Mouse (Mus musculus) liver, embryonic 12.5 days (tissue): ENCODE measurements around the gene Irf2. TPM values are rescaled to one million over a fixed set of nuclear protein-coding genes. Genes with fewer than 3 reads are reported as not detected.
A peak's percentile ranks its signal among the peaks of the same experiment; 100 is the strongest.

Source experiments
- ATAC-seq: fragments of 200-750 bp; cut with Nextera tagmentation; 2 replicates; pipeline ENCODE4 v1.8.0; 2017; ENCODE audit warnings: moderate number of reproducible peaks, mild to moderate bottlenecking, moderate library complexity
- H3K27ac ChIP-seq: fragments of 300-500 bp; sonication (generic); 2 replicates; pipeline ENCODE4 v1.5.1; 2016; ENCODE audit warnings: mild to moderate bottlenecking
- H3K27me3 ChIP-seq: fragments of 300-500 bp; sonication (generic); replicated peaks from 2 replicates; pipeline ENCODE4 v1.6.1; 2016; ENCODE audit warnings: mild to moderate bottlenecking, moderate library complexity
- H3K36me3 ChIP-seq: fragments of 300-500 bp; sonication (generic); 2 replicates; pipeline ENCODE4 v1.6.1; 2016; ENCODE audit warnings: mild to moderate bottlenecking, moderate library complexity
- H3K4me1 ChIP-seq: fragments of 300-500 bp; sonication (generic); 2 replicates; pipeline ENCODE4 v1.6.1; 2016
- H3K4me2 ChIP-seq: fragments of 300-500 bp; sonication (generic); 2 replicates; pipeline ENCODE4 v1.6.1; 2016; ENCODE audit warnings: mild to moderate bottlenecking, moderate library complexity
- H3K4me3 ChIP-seq: fragments of 300-500 bp; sonication (generic); 2 replicates; pipeline ENCODE4 v1.5.1; 2016; ENCODE audit warnings: mild to moderate bottlenecking, moderate library complexity
- H3K9ac ChIP-seq: fragments of 300-500 bp; sonication (generic); 2 replicates; pipeline ENCODE4 v1.6.1; 2016; ENCODE audit warnings: mild to moderate bottlenecking, moderate library complexity
- H3K9me3 ChIP-seq: fragments of 300-500 bp; sonication (generic); replicated peaks from 2 replicates; pipeline ENCODE4 v1.6.1; 2016; ENCODE audit warnings: mild to moderate bottlenecking, moderate library complexity
- WGBS: fragments of 180-500 bp; shearing (Covaris S2); methylation state at CpG from one replicate; pipeline ENCODE4 v1.1.7; 2016; ENCODE audit not compliant: insufficient replicate concordance; 5-methylcytosine and 5-hydroxymethylcytosine counted together
- polyA plus RNA-seq: library from polyadenylated mRNA; unstranded; fragments of >200 nt; fragmentation: Nextera tagmentation; extraction: Ambion mirVana; gene quantifications from 2 replicates; pipeline ENCODE4 v1.2.1, GENCODE M21; 2016

Gene Irf2
- polyA plus RNA-seq, 1 experiment from 2014 or later, result 14.8 TPM

DNA sequence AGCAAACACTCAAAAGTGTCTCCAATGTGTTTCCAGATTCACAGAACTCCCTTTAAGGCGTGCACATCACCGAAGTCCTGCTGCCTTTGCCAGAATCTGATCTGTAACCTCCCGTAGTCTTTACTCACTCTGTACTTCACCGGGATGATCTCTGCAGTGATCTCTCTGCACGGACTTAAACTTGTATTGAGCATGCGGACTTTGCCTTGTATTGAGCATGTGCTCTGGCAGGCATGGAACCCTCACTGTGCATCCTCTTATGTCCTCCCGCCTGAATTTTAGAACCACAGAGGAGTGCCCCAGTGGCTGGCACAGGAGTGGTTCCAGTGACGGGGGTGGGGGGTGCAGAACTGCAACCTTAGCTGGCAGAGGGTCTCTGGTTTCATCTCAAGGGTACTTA is 5.9 kb upstream of the Irf2 start:
- H3K27me3 ChIP-seq, result no peaks in the 10 kb centered on the region
- H3K4me2 ChIP-seq, result no peak overlapping the region
- no peaks in the 10 kb centered on the region for H3K36me3 ChIP-seq
- ATAC-seq, result no peak
- no peak overlapping the region for H3K4me3 ChIP-seq
- H3K9me3 ChIP-seq, result peaks cover 6% of the 10 kb centered on the region
- no peak overlapping the region for H3K27ac ChIP-seq
- 66% methylated on average over 8 of the region's 8 CpGs for WGBS
- peaks cover 22% of the 10 kb centered on the region for H3K4me1 ChIP-seq
- H3K9ac ChIP-seq, result no peak overlapping the region

DNA sequence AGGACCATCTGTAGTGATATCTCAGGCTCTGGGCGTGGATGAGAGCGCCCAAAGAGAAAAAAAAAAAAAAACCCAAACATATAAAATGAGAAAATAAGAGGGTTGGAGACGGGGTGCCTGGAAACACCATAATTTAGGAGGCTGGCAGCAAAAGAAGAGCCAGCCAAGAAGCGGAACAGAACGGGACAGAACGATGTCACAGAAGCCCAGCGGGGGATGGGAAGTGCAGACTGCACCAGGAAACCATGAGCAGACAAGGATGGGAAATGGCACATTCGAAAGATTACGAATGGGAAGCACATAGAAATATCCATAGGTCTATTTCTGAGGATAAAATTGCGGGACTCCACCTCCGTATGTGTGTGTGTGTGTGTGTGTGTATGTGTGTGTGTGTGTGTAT is 4.0 kb upstream of the Irf2 start:
- Histone ChIP-seq H3K4me3 (no peak overlapping the region), H3K9ac (no peak overlapping the region), H3K36me3 (no peaks in the 10 kb centered on the region), H3K27ac (no peak overlapping the region), H3K4me1 (peaks cover 25% of the 10 kb centered on the region), H3K27me3 (no peaks in the 10 kb centered on the region), H3K4me2 (no peak overlapping the region), H3K9me3 (peaks cover 6% of the 10 kb centered on the region)
- WGBS, result 61% methylated on average over 11 of the region's 11 CpGs
- ATAC-seq, result no peak

DNA sequence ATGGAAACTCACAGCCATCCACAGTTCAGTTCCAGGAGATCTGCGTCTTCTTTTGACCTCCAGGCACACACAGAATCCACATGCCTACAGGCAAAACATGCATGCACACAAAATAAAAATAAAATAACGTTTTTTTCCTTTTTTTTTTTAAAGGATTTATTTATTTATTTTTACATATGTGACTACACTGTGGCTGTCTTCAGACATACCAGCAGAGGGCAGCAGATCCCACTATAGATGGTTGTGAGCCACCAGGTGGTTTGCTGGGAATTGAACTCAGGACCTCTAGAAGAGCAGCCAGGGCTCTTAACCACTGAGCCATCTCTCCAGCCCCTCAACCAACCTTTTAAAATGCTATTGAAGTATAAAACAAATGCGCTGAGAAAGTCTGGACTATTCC is 3.3 kb upstream of the Irf2 start:
- ATAC-seq, result no peak
- WGBS, result 67% methylated on average over 3 of the region's 3 CpGs
- Histone ChIP-seq H3K27ac (no peak overlapping the region), H3K4me2 (no peak overlapping the region), H3K27me3 (no peaks in the 10 kb centered on the region), H3K9ac (no peak overlapping the region), H3K36me3 (no peaks in the 10 kb centered on the region), H3K4me3 (no peak overlapping the region), H3K9me3 (peaks cover 6% of the 10 kb centered on the region), H3K4me1 (peaks cover 26% of the 10 kb centered on the region)

DNA sequence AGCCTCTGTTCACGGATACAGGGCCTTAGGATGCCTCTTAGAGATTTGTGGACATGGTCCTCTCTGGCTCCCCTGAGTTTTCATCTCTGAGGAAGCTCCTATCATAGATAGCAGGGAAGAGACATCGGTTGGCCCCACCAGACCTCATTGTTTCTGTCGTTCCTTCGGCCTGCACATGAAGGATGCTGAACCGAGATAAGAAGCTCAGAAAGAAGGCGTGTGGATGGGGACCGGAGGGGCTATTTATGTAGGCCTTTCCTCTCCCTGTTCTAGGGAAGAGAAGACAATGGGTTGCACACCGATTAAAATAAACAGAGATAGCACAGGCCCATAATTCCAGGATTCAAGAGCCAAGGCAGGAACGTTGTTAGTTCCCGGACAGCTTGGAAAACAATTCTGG is 2.1 kb upstream of the Irf2 start:
- Histone ChIP-seq H3K9me3 (peaks cover 6% of the 10 kb centered on the region), H3K9ac (peak overlapping the region; percentile 95), H3K4me3 (0 out of 2 replicates have a peak overlapping the region, but pooled peaks have one; percentile 2), H3K4me1 (peaks cover 37% of the 10 kb centered on the region), H3K4me2 (peak overlapping the region; percentile 90), H3K27ac (peak overlapping the region; percentile 55), H3K27me3 (no peaks in the 10 kb centered on the region), H3K36me3 (no peaks in the 10 kb centered on the region)
- ATAC-seq, result peak; percentile 4; the same call in 1 of the 2 replicates
- WGBS, result 16% methylated on average over 10 of the region's 10 CpGs

DNA sequence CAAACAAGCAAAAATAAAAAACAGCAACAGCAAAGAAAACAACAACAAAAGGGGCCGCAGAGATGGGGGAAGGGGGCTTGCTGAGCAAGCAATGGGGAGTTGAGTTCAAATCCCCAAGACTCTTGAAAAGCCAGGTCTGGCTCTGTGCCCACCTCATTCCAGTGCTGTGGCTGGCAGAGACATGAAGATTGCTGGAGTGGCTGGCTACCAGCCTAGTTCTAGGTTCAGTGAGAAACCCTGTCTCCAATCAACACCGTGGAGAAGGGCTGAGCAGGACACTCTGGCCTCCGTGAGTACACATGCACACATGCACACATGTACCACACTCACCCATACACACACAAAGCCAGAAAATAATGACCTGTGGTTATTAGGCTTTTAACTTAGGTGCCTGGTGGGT is 1.6 kb upstream of the Irf2 start:
- Histone ChIP-seq H3K9ac (peak overlapping the region; percentile 95), H3K9me3 (peaks cover 6% of the 10 kb centered on the region), H3K4me2 (peak overlapping the region; percentile 90), H3K27ac (peak overlapping the region; percentile 91; the same call in 1 of the 2 replicates), H3K4me1 (peaks cover 42% of the 10 kb centered on the region), H3K4me3 (peak overlapping the region; percentile 95), H3K27me3 (no peaks in the 10 kb centered on the region), H3K36me3 (no peaks in the 10 kb centered on the region)
- WGBS, result 40% methylated on average over 3 of the region's 3 CpGs
- no peak for ATAC-seq

DNA sequence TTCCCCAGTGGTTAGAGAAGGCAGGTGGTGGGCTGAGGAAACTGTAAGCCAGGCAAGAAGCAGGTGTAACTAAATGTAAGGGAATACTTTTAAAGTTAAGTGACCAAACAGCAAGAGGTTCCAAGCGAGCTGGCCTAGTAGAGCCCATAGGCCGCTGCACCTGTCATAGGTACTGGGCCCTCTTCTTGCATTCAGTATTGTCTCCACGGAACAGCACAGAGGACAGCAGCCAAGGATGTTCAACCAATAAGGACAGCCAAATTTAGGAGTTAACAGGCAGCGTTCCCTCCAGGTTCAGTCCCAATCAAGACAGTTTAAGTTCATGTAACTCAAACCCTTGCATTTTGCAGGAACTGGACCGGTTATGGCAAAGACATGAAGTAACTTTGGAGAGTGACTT is 931 bp upstream of the Irf2 start:
- WGBS, result 22% methylated on average over 5 of the region's 5 CpGs
- ATAC-seq, result no peak
- H3K27ac ChIP-seq, result peak overlapping the region; percentile 91

DNA sequence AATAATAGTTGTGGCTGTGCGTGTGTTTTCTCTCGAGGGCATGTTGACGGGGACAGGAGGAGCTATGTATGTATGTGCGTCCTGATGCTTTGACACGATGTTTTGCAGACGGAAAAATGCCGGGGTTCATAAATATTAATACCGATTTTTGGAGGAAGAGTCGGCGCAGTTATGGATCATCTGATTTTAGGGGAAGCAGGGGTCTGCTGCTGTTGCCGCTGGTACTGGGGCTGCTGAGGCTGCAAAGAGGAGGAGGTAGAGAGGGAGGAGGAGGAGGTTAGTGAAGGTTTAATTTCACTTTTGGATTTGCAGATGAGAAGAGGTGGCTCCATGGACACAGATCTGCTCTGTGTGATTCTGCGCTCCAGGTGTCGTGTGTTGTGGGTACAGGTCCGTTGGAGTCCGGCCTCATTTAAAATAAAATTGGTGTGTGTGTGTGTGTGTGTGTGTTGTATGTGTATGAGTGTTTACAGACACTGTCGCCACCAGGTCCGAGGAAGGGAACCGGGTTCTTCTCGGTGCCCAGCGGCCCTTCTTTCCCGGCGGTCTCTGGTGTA is 502 bp downstream of the Irf2 start:
- under 1% methylated on average over 21 of the region's 22 CpGs for WGBS
- Histone ChIP-seq H3K4me3 (peak overlapping the region; percentile 95), H3K27me3 (no peaks in the 10 kb centered on the region), H3K4me2 (peak overlapping the region; percentile 90), H3K9me3 (peaks cover 6% of the 10 kb centered on the region), H3K9ac (peak overlapping the region; percentile 95), H3K4me1 (peaks cover 48% of the 10 kb centered on the region), H3K27ac (peak overlapping the region; percentile 91), H3K36me3 (no peaks in the 10 kb centered on the region)
- ATAC-seq, result peak; percentile 5; the same call in 1 of the 2 replicates

More for the DNA sequence above, 931 bp upstream of the Irf2 start:
- Histone ChIP-seq H3K4me2 (peak overlapping the region; percentile 90), H3K27me3 (no peaks in the 10 kb centered on the region), H3K4me3 (peak overlapping the region; percentile 95), H3K4me1 (peaks cover 47% of the 10 kb centered on the region), H3K9ac (peak overlapping the region; percentile 95), H3K36me3 (no peaks in the 10 kb centered on the region), H3K9me3 (peaks cover 6% of the 10 kb centered on the region)

DNA sequence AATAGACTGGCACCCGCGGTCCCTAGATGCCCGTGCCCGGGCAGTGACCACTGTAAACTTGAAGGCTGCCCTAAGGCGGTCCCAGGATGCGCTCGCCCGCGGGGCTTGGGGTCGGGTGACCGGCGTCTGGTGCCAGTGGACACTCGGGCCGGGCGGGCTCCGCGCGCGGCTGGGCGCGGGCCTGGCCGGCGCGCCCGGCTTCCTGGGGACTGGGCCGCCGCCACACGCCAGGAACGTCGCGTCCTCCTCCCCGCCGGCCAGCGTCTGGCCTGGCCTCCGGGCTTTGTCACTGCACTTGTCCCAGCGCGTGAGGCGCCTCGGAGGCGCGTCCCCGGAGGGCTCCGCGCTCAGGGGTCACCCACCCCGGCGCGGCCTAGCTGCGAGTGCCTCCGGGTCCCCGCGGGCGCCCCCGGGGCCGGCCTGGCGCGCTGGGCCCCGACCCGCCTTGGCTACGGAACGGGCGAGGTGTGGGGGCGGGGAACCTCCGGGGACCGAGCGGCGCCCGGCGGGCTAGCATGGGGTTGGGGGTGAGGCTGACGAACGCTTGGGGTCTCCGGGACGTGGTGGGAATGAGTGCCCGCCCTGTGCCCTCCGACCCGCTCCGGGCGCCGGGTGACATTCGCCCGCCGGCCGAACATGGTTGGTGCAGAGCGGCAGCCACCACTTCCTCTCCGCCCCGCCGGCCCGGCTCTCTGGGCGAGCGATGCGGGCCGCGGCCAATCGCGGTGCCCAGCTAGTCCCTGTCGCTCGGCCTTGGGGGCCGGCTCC is 1.2 kb downstream of the Irf2 start:
- WGBS, result under 1% methylated on average over 94 of the region's 97 CpGs
- H3K4me1 ChIP-seq, result peaks cover 48% of the 10 kb centered on the region

DNA sequence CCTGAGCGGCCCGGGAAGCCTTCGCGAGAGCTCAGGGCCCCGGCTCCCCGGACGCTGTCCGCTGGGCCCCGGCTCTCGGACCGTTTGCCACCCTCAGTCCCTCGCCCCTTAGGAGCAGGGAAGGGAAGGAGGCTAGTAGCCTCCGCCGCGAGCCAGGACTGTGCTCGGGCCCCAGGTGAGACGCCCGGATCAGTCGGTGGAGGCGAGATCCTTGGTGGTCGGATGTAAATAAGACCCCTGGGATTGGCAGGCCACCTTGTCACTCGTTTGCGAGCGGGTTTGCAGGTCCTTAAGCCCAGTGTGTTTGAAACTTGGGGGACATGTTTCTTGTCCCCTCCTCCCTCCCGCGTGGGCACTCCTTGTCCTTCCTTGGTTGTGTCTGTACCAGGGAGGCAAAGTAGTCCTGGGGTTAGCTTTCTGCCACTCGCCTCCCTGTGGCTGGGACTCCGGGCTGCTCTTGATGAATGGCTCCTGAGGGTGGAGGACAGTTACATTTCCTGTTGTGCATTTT is 1.8 kb downstream of the Irf2 start:
- Histone ChIP-seq H3K4me2 (peak overlapping the region; percentile 90), H3K9ac (peak overlapping the region; percentile 95), H3K9me3 (peaks cover 3% of the 10 kb centered on the region), H3K36me3 (no peaks in the 10 kb centered on the region), H3K4me3 (peak overlapping the region; percentile 95), H3K27me3 (no peaks in the 10 kb centered on the region), H3K27ac (peak overlapping the region; percentile 91), H3K4me1 (peaks cover 48% of the 10 kb centered on the region)
- ATAC-seq, result no peak
- whole genome bisulfite sequencing, result under 1% methylated on average over 27 of the region's 28 CpGs

More for the DNA sequence above, 1.2 kb downstream of the Irf2 start:
- Histone ChIP-seq H3K36me3 (no peaks in the 10 kb centered on the region), H3K27ac (peak overlapping the region; percentile 91), H3K4me3 (peak overlapping the region; percentile 95), H3K9me3 (peaks cover 6% of the 10 kb centered on the region), H3K9ac (peak overlapping the region; percentile 95), H3K4me2 (peak overlapping the region; percentile 90), H3K27me3 (no peaks in the 10 kb centered on the region)
- ATAC-seq, result peak; percentile 74

DNA sequence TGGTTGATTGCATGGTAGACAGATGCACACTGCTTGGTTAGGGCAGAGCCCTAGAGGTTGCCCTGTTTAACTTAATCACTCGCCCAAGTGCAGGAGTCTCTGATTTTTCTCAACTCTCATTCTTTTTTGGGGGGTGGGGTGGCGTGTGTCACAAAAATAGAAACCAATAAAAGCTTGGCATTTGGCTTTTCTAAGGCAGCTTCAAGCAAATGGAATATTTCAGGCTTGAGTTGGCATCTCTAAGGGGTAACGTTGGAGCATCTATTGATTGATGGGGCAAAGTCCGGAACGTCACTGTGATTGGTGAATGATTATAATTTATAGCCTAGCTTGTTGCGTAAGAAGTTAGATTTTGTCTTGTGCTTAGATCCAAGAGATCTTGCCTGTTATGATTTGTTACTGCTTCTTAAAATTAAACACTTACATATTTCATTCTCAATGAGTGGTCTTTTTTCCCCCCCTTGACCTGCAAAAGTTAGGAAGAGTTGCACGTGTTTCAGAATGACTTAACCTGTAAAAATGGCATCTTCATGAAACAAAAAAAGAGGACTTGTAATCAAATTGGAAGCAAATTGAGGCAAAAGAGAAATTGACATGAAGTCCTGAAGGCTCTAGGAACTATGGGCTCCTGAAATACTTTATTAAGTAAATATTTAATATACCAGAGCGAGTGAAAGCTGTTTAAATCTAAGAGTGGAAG is 2.6 kb downstream of the Irf2 start:
- H3K4me3 ChIP-seq, result peak overlapping the region; percentile 95
- peak overlapping the region; percentile 91; the same call in 1 of the 2 replicates for H3K27ac ChIP-seq
- 55% methylated on average over 8 of the region's 8 CpGs for WGBS
- peaks cover 46% of the 10 kb centered on the region for H3K4me1 ChIP-seq
- no peaks in the 10 kb centered on the region for H3K27me3 ChIP-seq
- no peak for ATAC-seq
- H3K4me2 ChIP-seq, result peak overlapping the region; percentile 90
- H3K36me3 ChIP-seq, result no peaks in the 10 kb centered on the region
- peak overlapping the region; percentile 95; the same call in 1 of the 2 replicates for H3K9ac ChIP-seq
- no peaks in the 10 kb centered on the region for H3K9me3 ChIP-seq

DNA sequence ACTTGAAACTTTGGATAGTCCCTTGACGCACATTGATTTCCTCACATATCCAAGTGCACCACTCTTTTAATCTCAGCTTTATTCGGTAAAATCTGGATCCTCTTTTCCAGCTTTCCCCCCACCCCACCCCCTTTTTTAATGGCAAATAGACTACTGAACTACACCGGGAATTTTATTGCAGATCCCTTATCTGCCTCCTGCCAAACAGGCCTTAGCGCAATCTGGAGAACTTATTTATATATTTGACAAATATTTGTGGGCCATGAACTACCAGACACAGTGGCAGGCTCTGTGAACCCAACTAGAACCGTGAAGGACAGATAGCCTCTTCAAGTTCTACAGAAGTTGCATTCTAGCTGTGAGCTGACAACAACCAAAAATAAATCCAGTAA is 3.2 kb downstream of the Irf2 start:
- H3K4me1 ChIP-seq, result peaks cover 46% of the 10 kb centered on the region
- ATAC-seq, result no peak
- H3K4me2 ChIP-seq, result 0 out of 2 replicates have a peak overlapping the region, but pooled peaks have one; percentile 90
- H3K4me3 ChIP-seq, result no peak overlapping the region
- H3K27ac ChIP-seq, result no peak overlapping the region
- no peaks in the 10 kb centered on the region for H3K9me3 ChIP-seq
- H3K27me3 ChIP-seq, result no peaks in the 10 kb centered on the region
- no peaks in the 10 kb centered on the region for H3K36me3 ChIP-seq
- no peak overlapping the region for H3K9ac ChIP-seq
- WGBS, result 55% methylated on average over 5 of the region's 5 CpGs

DNA sequence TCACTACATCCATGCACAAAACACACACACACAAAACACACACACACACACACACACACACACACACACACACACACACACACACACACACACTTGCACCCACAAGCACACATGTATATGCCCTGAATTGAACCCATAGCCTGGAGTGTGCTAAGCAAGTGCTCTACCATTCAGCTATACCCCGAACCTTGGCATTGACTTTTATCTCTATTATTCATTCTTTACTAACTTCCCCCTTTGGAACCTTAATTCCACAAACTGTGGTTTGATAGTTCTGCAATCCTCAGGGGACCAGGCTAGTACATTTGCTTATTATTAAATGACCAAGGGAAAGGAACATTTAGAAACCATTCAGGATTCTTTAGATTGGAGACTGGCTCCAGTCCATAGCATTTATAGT is 5.9 kb downstream of the Irf2 start:
- peaks cover 33% of the 10 kb centered on the region for H3K4me1 ChIP-seq
- no peaks in the 10 kb centered on the region for H3K9me3 ChIP-seq
- no peak overlapping the region for H3K4me3 ChIP-seq
- H3K27ac ChIP-seq, result no peak overlapping the region
- no peaks in the 10 kb centered on the region for H3K27me3 ChIP-seq
- no peak for ATAC-seq
- no peak overlapping the region for H3K4me2 ChIP-seq
- WGBS, result 53% methylated on average over 1 of the region's 1 CpGs
- H3K9ac ChIP-seq, result no peak overlapping the region
- H3K36me3 ChIP-seq, result no peaks in the 10 kb centered on the region
